Mouse (Mus musculus): Measurements from ENCODE around the gene Pbx2. TPM values are rescaled to one million over a fixed set of nuclear protein-coding genes. Genes with fewer than 3 reads are reported as not detected.
"Not testable (repeated sequence)": the region's sequence is repeated elsewhere in the genome, so short reads cannot be mapped to it uniquely, and the experiment has no call there.

The Pbx2 gene
- 8.5 and 11.4 TPM in 2 replicates for polyA plus RNA-seq (2015; fragmentation: Nextera tagmentation; extraction: Ambion mirVana)

DNA sequence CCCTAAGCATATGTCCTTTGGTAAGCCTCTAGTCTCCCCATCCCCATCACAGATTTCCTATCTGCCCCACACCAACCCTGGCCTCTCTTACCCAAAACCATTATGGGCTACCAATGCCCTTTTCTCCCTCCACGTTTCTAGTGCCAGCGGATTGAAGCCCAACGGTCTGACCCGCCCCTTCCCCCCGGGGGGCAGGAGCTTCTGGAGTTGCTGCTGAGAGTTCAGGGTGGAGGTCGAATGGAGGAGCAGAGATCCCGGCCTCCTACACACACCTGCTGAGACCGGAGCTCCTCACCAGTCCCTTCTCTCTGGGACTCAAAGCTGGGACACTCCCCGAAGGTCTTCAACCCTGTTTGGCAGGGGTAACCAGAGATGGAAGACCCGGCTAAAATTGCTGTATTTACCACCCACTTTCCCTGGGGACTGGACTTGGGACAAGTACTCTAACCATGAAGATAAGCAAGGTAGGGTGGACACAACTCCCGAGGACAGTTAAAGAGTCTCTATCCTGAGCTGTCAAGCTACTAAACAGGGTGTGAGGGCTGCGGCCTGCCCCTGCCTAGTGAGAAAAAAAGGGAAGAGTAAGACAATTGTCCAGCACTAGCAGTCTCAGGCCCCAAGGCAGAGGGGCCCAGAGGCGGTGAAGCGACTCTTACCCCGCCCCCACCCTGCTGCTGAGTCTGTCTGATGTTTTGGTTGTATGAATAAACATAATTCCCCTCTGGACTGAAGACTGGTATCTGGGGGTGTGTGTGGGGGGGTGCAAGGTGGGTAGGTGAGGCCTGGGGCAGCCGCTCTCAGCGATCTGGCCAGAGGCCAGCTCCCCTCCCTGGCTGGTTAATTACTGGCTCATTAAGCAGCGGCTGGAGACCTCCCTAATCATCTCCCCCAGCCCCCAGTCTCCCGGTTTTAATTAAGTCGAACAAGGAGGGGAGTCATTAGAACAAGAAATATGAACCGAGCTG lies at the start of gene Pbx2:
Gene Pbx2 (plus strand): TSS at position 238 of the 965 bp plus-strand sequence.
- Histone ChIP-seq H3K36me3 (ENCODE audit: control insufficient read depth, insufficient read depth, low read length) (peaks cover 18% of the 10 kb centered on the region), H3K27me3 (ENCODE audit: control insufficient read depth, insufficient read depth, low read depth, low read length) (no peaks in the 10 kb centered on the region), H3K9me3 (ENCODE audit: control insufficient read depth, low read length) (no peaks in the 10 kb centered on the region), H3K4me1 (replicated peaks; ENCODE audit: control insufficient read depth, insufficient read depth, low read length) (peaks cover 65% of the 10 kb centered on the region), H3K9ac (ENCODE audit: low read length) (peak within 1 kb of the TSS; percentile 97), H3K4me2 (ENCODE audit: low read depth, low read length) (peak within 1 kb of the TSS; percentile 83), H3K4me3 (ENCODE audit: low read length) (peak within 1 kb of the TSS; percentile 64), H3K27ac (ENCODE audit: low read length) (peak within 1 kb of the TSS; percentile 98)
- WGBS: 5% methylated on average over 21 of the region's 21 CpGs
- peak; percentile 4; the same call in 1 of the 2 replicates for ATAC-seq (ENCODE audit: low read depth)

DNA sequence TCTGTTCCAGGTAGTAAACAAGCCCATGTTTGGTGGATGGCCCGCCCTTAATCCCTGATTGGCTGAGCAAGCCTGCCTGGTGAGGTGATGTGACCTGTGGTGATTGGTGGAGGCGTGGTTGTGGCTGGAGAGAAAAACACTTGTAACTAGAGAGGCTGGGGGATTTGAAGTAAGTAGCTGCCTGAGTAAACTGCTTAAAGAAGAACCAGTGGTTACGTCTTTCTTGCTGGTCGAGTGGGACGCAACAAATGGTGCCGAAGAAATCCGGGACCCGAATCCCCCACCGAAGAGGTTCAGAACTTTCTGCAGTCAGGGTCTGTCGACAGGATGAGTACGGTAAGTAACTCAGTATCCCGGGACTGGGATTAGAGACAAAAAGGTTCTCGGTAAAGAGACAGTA lies 47.5 kb upstream of the Pbx2 start:
- not testable (repeated sequence) for H3K27ac ChIP-seq (ENCODE audit: low read length); H3K4me1 ChIP-seq (replicated peaks; ENCODE audit: control insufficient read depth, insufficient read depth, low read length); H3K36me3 ChIP-seq (ENCODE audit: control insufficient read depth, insufficient read depth, low read length); H3K27me3 ChIP-seq (ENCODE audit: control insufficient read depth, insufficient read depth, low read depth, low read length); H3K9me3 ChIP-seq (ENCODE audit: control insufficient read depth, low read length); ATAC-seq (ENCODE audit: low read depth); H3K4me3 ChIP-seq (ENCODE audit: low read length); H3K4me2 ChIP-seq (ENCODE audit: low read depth, low read length); H3K9ac ChIP-seq (ENCODE audit: low read length)
- WGBS: 92% methylated on average over 12 of the region's 13 CpGs

DNA sequence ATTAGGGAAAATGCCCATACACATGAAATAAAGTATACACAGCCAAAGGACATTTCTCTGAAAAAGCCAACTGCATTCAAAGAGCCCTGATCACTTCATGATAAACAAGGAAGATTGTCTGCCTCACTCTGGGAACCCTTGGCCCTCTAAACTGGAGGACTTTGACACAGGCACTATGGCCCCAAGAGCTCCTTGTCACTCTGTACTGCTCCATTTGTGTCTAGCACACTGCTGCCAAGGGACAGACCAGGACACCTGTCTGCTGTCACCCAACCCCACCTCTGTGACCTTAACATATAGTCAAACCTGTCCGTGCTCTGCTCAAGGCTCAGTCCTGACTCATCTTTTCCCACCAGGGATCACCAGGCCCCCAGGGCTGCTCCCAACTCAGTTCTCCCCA lies 44.3 kb upstream of the Pbx2 start:
- Histone ChIP-seq H3K9ac (ENCODE audit: low read length) (no peak overlapping the region), H3K27ac (ENCODE audit: low read length) (no peak overlapping the region), H3K36me3 (ENCODE audit: control insufficient read depth, insufficient read depth, low read length) (no peaks in the 10 kb centered on the region), H3K4me3 (ENCODE audit: low read length) (no peak overlapping the region), H3K9me3 (ENCODE audit: control insufficient read depth, low read length) (no peaks in the 10 kb centered on the region), H3K27me3 (ENCODE audit: control insufficient read depth, insufficient read depth, low read depth, low read length) (no peaks in the 10 kb centered on the region), H3K4me2 (ENCODE audit: low read depth, low read length) (no peak overlapping the region), H3K4me1 (replicated peaks; ENCODE audit: control insufficient read depth, insufficient read depth, low read length) (no peaks in the 10 kb centered on the region)
- ATAC-seq (ENCODE audit: low read depth): no peak
- WGBS: 88% methylated on average over 1 of the region's 1 CpGs

DNA sequence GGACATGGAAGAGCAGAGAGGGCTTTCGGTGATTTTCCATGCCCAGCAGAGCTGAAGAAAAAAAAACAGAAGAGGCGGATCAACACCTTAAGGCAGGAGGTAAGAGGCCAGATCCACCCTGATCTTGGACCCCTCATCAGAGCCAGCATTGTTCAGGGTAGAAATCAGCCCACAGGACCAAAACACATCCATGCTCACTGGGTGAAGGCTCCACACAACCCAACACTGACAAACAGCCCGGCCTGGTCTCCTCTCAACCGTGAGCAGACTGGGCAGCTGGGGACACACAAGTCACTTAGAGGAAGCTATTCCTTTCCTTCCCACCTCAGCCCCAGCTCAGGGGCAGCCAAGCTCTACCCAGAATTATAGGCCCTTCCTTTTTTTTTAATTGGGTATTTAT lies 43.5 kb upstream of the Pbx2 start:
- Histone ChIP-seq H3K4me3 (ENCODE audit: low read length) (no peak overlapping the region), H3K36me3 (ENCODE audit: control insufficient read depth, insufficient read depth, low read length) (no peaks in the 10 kb centered on the region), H3K27me3 (ENCODE audit: control insufficient read depth, insufficient read depth, low read depth, low read length) (no peaks in the 10 kb centered on the region), H3K9ac (ENCODE audit: low read length) (no peak overlapping the region), H3K4me1 (replicated peaks; ENCODE audit: control insufficient read depth, insufficient read depth, low read length) (no peaks in the 10 kb centered on the region), H3K27ac (ENCODE audit: low read length) (no peak overlapping the region), H3K9me3 (ENCODE audit: control insufficient read depth, low read length) (no peaks in the 10 kb centered on the region), H3K4me2 (ENCODE audit: low read depth, low read length) (no peak overlapping the region)
- no peak for ATAC-seq (ENCODE audit: low read depth)
- WGBS: 86% methylated on average over 4 of the region's 4 CpGs

DNA sequence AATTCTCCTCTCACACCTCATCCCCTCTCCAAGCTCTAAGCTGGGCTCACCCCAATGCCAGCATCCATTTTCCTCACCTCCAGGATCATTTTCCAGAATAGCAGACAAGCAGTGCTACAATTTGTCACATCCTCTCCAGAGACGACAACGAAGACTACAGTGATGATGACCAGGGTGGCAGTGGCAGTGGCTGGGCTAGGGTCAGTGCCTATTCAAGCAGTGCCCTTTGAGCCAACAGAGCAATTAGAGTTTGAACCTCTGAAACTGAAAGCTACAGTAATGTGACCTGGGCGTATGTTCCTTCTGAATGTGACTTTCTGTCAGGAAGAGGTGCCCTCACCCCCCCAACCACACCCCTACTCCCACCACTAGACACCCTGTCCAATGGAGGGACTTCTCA lies 41.9 kb upstream of the Pbx2 start:
- Histone ChIP-seq H3K9ac (ENCODE audit: low read length) (no peak overlapping the region), H3K27me3 (ENCODE audit: control insufficient read depth, insufficient read depth, low read depth, low read length) (no peaks in the 10 kb centered on the region)
- WGBS: 80% methylated on average over 3 of the region's 3 CpGs

DNA sequence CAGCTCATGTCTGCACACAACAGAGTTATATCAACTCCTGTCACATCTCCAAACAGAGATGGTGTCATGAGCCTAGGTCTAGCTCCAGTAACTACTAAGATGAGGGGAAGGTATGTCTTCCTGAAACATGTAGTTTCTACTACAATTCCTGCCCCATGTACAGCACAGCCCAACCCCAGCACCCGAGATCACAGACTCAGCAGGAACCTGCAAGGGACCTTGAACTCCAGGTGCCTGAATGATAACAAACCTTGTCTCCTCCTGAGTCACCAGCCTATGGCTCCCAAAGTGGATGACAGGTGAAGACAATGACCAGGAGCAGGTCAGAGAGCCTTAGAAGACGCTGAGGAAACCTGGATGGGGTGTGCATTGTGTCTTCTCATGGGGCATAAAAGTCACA lies 41.2 kb upstream of the Pbx2 start:
- Histone ChIP-seq H3K9ac (ENCODE audit: low read length) (no peak overlapping the region), H3K9me3 (ENCODE audit: control insufficient read depth, low read length) (no peaks in the 10 kb centered on the region), H3K4me3 (ENCODE audit: low read length) (no peak overlapping the region), H3K27me3 (ENCODE audit: control insufficient read depth, insufficient read depth, low read depth, low read length) (no peaks in the 10 kb centered on the region), H3K27ac (ENCODE audit: low read length) (no peak overlapping the region), H3K36me3 (ENCODE audit: control insufficient read depth, insufficient read depth, low read length) (no peaks in the 10 kb centered on the region), H3K4me2 (ENCODE audit: low read depth, low read length) (no peak overlapping the region), H3K4me1 (replicated peaks; ENCODE audit: control insufficient read depth, insufficient read depth, low read length) (no peaks in the 10 kb centered on the region)
- WGBS: 73% methylated on average over 2 of the region's 2 CpGs
- no peak for ATAC-seq (ENCODE audit: low read depth)

More for the DNA sequence above, 41.9 kb upstream of the Pbx2 start:
- H3K27ac ChIP-seq (ENCODE audit: low read length): no peak overlapping the region
- H3K4me3 ChIP-seq (ENCODE audit: low read length): no peak overlapping the region
- H3K4me2 ChIP-seq (ENCODE audit: low read depth, low read length): no peak overlapping the region
- no peaks in the 10 kb centered on the region for H3K36me3 ChIP-seq (ENCODE audit: control insufficient read depth, insufficient read depth, low read length)
- H3K4me1 ChIP-seq (replicated peaks; ENCODE audit: control insufficient read depth, insufficient read depth, low read length): no peaks in the 10 kb centered on the region
- H3K9me3 ChIP-seq (ENCODE audit: control insufficient read depth, low read length): no peaks in the 10 kb centered on the region
- ATAC-seq (ENCODE audit: low read depth): no peak

DNA sequence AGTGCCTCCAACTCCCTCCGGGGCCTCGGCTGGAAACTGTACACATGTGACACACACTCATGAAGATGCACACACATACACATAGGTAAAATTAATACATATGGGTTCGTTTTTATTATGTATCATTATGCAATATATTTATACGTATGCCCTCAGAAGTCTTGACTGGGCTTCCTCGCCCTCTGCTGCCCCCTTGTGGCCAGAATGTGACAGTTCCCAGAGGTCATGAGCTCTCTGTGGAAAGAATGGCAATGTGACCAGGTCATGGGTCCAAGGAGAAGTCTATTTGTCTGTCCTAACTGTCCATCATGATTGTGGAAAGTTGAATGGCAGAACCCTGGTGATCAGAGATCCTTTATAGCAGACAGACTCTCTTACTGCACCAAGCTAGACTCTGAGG lies 35.6 kb upstream of the Pbx2 start:
- H3K4me1 ChIP-seq (replicated peaks; ENCODE audit: control insufficient read depth, insufficient read depth, low read length): no peaks in the 10 kb centered on the region
- H3K4me2 ChIP-seq (ENCODE audit: low read depth, low read length): no peak overlapping the region
- no peak overlapping the region for H3K9ac ChIP-seq (ENCODE audit: low read length)
- H3K27me3 ChIP-seq (ENCODE audit: control insufficient read depth, insufficient read depth, low read depth, low read length): no peaks in the 10 kb centered on the region
- H3K27ac ChIP-seq (ENCODE audit: low read length): no peak overlapping the region
- WGBS: 13% methylated on average over 5 of the region's 5 CpGs
- H3K4me3 ChIP-seq (ENCODE audit: low read length): no peak overlapping the region
- no peaks in the 10 kb centered on the region for H3K36me3 ChIP-seq (ENCODE audit: control insufficient read depth, insufficient read depth, low read length)
- no peaks in the 10 kb centered on the region for H3K9me3 ChIP-seq (ENCODE audit: control insufficient read depth, low read length)
- ATAC-seq (ENCODE audit: low read depth): peak; percentile 38; the same call in 1 of the 2 replicates

DNA sequence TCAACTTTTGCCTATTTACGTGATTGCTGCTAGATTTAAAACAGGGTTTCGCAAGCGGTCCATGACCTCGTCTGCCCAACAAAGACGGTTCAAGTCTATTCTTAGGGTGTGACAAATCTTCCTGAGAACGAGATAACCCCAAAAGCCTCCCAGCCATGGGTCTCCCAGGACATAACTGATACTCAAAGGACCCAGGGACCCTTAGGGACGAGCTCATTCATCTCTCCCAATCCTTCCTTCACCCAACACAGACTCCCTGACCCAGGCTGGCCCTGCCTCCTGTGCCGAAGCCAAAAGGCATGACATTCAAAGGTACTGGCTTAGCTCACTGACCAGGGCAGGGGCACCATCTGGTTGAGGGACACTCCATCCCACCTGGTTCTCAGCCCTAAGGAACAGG lies 34.7 kb upstream of the Pbx2 start:
- Histone ChIP-seq H3K27ac (ENCODE audit: low read length) (no peak overlapping the region), H3K27me3 (ENCODE audit: control insufficient read depth, insufficient read depth, low read depth, low read length) (no peaks in the 10 kb centered on the region), H3K4me3 (ENCODE audit: low read length) (no peak overlapping the region), H3K9ac (ENCODE audit: low read length) (no peak overlapping the region), H3K36me3 (ENCODE audit: control insufficient read depth, insufficient read depth, low read length) (no peaks in the 10 kb centered on the region), H3K9me3 (ENCODE audit: control insufficient read depth, low read length) (no peaks in the 10 kb centered on the region), H3K4me2 (ENCODE audit: low read depth, low read length) (no peak overlapping the region), H3K4me1 (replicated peaks; ENCODE audit: control insufficient read depth, insufficient read depth, low read length) (no peaks in the 10 kb centered on the region)
- WGBS: 75% methylated on average over 8 of the region's 8 CpGs
- ATAC-seq (ENCODE audit: low read depth): no peak

DNA sequence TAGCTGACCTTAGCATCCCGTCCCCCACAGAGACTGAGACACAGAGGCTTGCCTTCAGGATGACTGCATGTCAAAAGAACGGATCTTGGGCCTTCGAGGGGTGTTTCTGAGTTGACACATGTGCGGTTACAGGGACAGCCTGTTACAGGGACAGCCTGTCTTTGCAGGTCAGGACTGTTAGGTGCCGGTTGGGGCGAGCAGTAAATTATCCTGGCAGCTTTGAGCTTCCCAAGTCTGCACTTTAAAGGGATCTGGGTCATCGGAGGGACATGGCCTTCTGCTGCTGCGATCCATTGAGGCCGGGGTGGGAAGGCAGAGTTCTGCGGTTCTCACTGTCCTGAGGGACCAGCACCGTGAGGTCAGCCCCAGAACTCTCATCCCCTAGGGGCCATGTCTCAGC lies 33.7 kb upstream of the Pbx2 start:
- Histone ChIP-seq H3K27me3 (ENCODE audit: control insufficient read depth, insufficient read depth, low read depth, low read length) (no peaks in the 10 kb centered on the region), H3K4me3 (ENCODE audit: low read length) (no peak overlapping the region), H3K9ac (ENCODE audit: low read length) (no peak overlapping the region), H3K4me2 (ENCODE audit: low read depth, low read length) (no peak overlapping the region), H3K36me3 (ENCODE audit: control insufficient read depth, insufficient read depth, low read length) (no peaks in the 10 kb centered on the region), H3K27ac (ENCODE audit: low read length) (no peak overlapping the region), H3K4me1 (replicated peaks; ENCODE audit: control insufficient read depth, insufficient read depth, low read length) (no peaks in the 10 kb centered on the region), H3K9me3 (ENCODE audit: control insufficient read depth, low read length) (no peaks in the 10 kb centered on the region)
- no peak for ATAC-seq (ENCODE audit: low read depth)
- 70% methylated on average over 11 of the region's 11 CpGs for WGBS

Measured in lung, embryonic 16.5 days (tissue).